Mouse (Mus musculus) frontal cortex, adult 2 months (tissue): ENCODE data around the gene Omp. TPM values are rescaled to one million over a fixed set of nuclear protein-coding genes. Genes with fewer than 3 reads are reported as not detected.
"Not testable (repeated sequence)": the region's sequence is repeated elsewhere in the genome, so short reads cannot be mapped to it uniquely, and the experiment has no call there.

Source experiments
- DNase-seq, 2 experiments: peaks; one replicate each; pipeline ENCODE4 v3.0.0; 2022; ENCODE audit warnings: low spot score in 1 of 2; ENCODE audit errors: extremely low spot score in 1 of 2
- polyA plus RNA-seq: library from polyadenylated mRNA; depleted of rRNA; stranded (reverse); fragments of >200 nt; gene quantifications from 2 replicates; pipeline ENCODE4 v1.2.3, GENCODE M21; 2012; rRNA removed

Omp gene
- polyA plus RNA-seq, result 22.2 and 28.1 TPM in 2 replicates

DNA sequence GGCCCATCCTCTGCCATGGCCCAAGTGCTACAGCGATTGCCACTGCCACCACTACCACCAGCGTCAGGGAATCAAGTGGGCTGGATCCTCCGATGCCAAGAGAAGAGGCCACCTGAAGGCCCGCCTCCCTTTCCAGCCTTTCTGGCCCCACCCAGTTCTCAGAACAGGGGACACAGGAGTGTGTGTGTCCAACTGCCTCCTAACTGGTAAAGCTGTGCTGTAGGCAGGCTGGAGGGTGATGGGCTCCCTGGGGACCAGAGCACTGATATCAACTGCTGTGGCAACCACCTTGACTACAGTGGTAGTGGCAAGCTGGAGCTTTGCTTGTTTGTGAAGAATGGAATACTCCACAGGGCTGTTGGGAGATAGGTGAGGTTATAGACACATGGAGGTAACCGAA lies at the start of gene Omp:
Omp (minus strand) TSS at position 101 of the 400 bp plus-strand sequence.
- no peak for DNase-seq

GRCm38 (mm10) chr7:98194026-98194792 lies 48.9 kb upstream of the Omp start:
- peak in 1 of 2 experiments; percentile 42 for DNase-seq

DNA sequence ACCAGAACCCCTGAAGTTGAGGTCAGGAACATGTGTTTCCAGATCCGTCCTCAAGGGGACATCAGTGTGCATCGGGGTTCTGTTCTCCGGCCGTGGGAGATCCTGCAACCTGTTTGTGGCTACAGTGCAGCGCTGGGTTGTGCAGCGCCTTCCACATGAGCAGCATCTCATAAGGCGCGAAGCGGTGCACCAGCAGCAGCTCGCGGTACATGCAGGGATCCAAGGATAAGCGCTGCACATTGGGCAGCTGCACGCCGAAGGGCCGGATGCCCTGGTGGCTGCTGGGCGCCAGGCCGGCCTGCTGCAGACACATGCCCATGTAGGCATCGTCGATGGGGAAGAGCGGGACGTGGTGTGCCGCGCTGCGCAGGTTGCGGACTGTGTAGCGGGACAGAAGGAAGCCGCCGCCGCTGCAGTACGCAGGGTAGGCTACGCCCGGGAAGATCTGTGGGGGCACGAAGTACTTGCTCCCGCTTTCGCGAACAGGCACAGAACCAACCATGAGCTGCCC lies 48.3 kb upstream of the Omp start:
- peak in 1 of 2 experiments; percentile 38 for DNase-seq

DNA sequence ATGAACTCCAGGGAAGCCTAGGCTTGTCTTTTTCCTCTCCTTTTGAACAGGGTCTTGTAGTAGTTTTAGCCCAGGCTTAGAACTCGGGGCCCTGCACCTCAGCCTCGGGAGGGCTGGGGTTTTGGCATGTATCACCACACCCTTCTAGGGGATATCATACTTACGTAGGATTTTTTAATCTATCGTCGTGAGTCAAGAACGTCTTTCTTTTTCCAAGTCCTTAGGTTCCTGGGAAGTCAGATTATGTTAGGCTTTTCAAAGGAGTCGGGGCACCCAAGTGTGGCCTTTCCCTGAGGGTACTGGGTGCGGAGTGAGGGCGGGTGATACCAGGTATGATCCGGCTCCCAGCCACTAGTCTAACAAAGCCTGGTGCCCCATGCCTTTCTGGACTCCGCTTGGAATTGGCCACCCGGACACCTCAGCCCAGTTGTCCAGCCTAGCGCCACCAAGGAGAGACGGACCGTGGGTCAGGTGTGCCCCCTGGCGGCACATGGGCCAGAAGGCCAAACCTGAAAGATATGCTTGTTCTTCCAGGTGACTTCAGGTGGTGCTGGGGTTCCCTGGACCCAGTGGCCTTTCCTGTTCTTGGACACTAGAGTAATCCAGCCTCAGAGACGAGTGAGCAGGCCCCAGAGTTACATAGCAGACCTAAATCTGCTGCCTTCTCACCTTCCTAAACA lies 46.4 kb upstream of the Omp start:
- no peak for DNase-seq

GRCm38 (mm10) chr7:98190578-98190977 lies 45.3 kb upstream of the Omp start:
- DNase-seq, result no peak

DNA sequence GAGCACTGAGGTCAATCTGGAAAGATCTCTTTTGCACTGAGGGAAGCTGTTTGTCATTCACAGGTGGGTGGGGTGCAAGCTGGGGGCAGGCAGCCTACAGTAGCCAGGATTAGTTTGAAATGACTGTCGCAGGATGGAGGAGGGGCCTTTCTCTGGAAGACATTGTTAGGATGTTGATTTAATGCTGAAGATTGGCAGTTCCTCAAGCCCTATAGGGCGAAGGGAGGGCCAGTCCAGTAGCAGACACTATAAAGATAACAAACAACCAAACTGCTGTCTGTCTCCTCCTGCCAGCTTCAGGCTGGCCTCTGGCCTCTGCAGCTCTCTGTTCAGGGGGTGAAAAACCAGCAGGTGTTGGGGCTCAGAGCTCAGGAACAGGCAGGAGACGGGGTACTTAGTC lies 44.4 kb upstream of the Omp start:
- DNase-seq, result no peak

DNA sequence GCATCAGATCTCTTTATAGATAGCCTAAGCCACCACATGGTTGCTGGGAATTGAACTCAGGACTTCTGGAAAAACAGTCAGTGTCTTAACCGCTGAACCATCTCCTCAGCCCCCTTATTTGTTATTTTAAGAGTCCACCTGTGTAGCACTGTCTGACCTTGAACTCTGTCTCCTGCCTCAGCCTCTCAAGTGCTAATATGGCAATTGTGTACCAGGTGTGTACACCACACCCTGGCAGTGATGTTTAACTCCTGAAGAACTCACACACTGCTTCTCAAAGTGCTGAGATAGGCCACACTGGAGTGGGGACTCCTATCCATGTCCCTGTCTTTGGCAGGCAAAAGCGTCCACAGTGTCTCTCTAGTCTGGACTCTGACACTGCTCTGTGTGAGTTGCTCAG lies 43.4 kb upstream of the Omp start:
- no peak for DNase-seq

DNA sequence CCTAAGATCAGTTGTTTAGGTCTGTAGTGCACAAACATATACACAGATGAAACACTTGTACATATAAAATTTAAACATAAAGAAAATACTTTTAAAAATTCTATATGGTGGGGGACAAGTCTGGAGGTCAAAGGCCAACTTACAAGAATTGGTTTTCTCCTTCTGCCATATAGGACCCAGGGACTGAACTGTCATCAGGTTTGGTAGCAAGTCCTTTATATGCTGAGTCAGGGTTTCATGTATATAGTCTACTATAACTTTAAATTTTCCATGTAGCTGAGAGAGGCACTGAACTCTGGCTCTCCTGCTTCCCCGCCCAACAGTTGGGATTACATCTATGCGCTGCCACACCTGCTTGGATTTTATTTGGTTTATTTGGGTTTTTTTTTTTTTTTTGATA lies 42.9 kb upstream of the Omp start:
- DNase-seq, result no peak

GRCm38 (mm10) chr7:98187332-98187731 lies 42.0 kb upstream of the Omp start:
- DNase-seq, result not testable (repeated sequence)

- no peak for DNase-seq
These were observed 41.3 kb upstream of the Omp start for GRCm38 (mm10) chr7:98186637-98187036.

DNA sequence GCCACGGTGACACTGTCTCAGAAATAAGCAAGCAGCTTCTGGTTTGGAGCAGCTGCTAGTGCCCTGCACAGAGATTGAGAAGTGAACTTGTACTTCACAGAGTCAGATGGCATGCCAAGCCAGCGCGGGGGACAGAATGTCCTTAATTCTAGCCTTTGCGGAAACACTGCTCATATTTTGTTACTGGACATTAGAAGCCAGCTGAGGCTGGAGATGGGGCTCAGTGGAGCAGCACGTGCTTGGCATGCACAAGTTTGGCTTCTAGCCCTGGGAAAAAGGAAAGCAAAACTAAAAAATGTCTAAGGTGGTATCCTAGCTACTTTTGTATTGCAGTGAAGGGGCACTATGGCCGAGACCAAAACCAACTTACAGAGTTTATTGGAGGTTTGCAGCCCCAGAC lies 40.0 kb upstream of the Omp start:
- no peak for DNase-seq

GRCm38 (mm10) chr7:98178560-98179231 lies 33.4 kb upstream of the Omp start:
- no peak for DNase-seq

- DNase-seq, result peak in 1 of 2 experiments; percentile 46
These were observed 32.7 kb upstream of the Omp start, which contains the start of gene Capn5 for GRCm38 (mm10) chr7:98177929-98178559. Capn5 (minus strand) TSS chr7:98178274.

GRCm38 (mm10) chr7:98177566-98177928 lies 32.2 kb upstream of the Omp start:
- DNase-seq, result no peak

GRCm38 (mm10) chr7:98177071-98177485 lies 31.8 kb upstream of the Omp start:
- DNase-seq, result no peak

DNA sequence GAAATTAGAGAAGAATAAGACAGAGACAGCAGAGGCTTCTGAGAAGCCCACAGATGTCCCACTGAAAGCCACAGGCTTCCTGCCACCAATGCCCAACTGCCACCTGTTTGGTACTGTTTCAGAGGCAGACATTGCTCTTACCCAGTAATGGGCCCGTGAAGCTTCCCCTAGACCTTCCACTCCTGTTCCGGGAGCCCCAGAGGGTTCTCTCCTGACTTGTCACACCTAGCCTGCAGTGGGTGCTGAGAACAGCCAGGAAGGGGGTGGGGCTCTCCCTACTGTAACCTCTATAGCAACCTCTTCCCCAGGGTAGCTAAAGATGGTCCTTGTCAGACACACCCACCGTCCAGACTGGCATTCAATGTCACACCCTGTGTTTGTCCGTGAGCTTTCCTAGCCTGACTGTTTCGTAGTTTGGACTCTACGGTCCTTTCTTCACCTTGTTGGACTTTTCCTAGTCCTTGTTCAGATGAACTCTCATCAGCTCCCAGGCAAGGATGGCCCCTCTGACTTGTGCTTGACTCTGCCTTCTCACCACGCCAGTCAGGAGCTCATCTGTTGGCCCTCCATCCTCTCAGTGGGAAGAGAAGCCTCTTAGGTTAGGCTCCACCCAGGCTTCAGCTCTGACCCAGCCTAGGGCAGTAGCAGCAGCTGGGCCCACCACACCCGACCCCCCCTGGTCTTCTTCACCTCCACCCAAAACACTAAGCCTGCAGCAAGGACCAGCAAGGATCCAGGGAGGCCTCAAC lies 31.2 kb upstream of the Omp start:
- no peak for DNase-seq

- DNase-seq, result no peak
These were observed 29.8 kb upstream of the Omp start for GRCm38 (mm10) chr7:98174883-98175755.

DNA sequence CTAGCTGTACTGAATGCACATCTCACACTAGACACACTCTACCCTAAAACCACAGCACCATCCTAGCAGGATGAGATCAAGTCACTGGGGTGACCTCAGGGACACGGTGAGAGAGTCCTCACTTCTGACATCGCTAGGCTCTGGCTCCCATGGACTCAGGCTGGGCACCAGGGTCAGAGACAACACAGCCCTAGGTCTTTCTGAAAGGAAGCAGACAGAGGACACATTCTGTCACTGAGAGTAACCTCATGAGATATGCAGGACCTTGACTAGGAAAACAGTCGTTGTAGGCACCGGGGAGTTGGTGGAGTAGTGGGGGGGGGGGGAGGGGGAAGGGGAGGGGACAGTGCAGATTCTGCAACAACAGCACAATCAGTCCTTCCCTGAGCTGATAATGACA lies 28.1 kb upstream of the Omp start:
- DNase-seq, result no peak

- no peak for DNase-seq
These were observed 27.4 kb upstream of the Omp start for GRCm38 (mm10) chr7:98172661-98173060.
